Mouse (Mus musculus) naive thymus-derived CD4-positive, alpha-beta T cell, adult 5 months (primary cell): ENCODE data around the gene Chst8. TPM values are rescaled to one million over a fixed set of nuclear protein-coding genes. Genes with fewer than 3 reads are reported as not detected.

Source experiments
- polyA plus RNA-seq: library from polyadenylated mRNA; unstranded; fragments of 100-300 nt; shearing (Covaris generic); gene quantifications from one replicate; pipeline ENCODE4 v1.2.1, GENCODE M21; 2017

The Chst8 gene
- not detected for polyA plus RNA-seq

DNA sequence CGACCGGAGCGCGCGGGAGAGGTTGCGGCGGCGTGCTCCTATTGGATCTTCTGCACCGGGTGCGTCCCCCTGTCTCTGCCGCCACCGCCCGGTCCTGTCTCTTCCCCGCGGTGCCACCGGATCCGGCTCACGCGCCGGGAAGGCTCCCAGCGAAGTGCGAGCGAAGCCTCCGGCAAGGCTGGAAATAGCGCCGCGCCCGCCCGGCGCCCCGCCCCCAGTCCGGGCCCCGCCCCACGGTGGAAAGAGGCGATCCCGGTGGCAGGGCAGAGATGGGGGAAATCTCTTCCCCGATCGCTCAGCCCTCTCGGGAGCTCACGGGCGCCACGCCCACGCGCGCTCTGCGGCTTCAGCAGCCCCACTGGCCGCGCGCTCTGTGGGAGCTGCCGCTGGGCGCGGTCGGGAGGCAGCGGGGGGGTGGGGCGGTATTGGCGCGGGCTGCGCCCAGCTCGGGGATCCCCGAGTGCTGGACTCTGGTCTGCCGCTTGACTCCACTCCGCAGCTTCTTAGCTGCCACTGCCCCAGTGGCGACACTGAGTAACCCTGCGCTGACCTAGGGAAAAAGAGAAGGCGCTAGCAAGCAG, at the start of gene Chst8:
Gene Chst8, minus strand, starts transcription at position 181 of the 581 bp plus-strand sequence.

DNA sequence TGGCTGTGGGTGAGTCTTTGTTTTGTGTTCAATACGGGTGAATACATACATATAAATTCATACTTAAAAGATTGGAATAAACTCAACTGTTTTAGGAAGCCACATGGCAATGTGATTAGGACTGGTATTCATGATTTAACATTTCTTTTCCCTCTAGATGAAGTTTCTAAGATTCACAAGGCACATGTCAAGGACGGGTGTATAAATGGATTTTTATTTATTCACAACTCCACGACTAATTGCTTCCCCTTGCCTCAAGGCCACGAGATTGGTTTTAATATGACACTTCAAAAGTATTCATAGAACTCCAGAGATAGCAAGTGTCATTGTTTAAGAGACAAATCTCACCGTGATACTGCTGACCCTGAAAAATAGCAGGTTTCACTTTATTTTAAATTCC, 155.9 kb downstream of the Chst8 start, which contains the start of gene Kctd15:
Gene Kctd15, minus strand, starts transcription at position 101 of the 400 bp plus-strand sequence.

Other genes with a start within 250 kb of the Chst8 start
- gene Kctd15, start 156.0 kb downstream of the Chst8 start, polyA plus RNA-seq: not detected
- 44.9 TPM for gene Pepd, start 99.7 kb upstream of the Chst8 start, polyA plus RNA-seq
- gene Cebpg, start 243.9 kb upstream of the Chst8 start, polyA plus RNA-seq: 52.4 TPM